Mouse (Mus musculus) left cerebral cortex, adult 18-20 months (tissue): ENCODE data around the gene Fryl. TPM values are rescaled to one million over a fixed set of nuclear protein-coding genes. Genes with fewer than 3 reads are reported as not detected.

ENCODE experiments used
- DNase-seq, 2 experiments: peaks; one replicate each; pipeline ENCODE4 v3.0.0; 2021 to 2022; ENCODE audit warnings: low spot score in 2 of 2, mixed read lengths in 1 of 2
- total RNA-seq, 2 experiments: library from RNA; stranded (reverse); gene quantifications; 2 replicates each; pipeline ENCODE4 v1.2.3; 2021

Gene Fryl
- total RNA-seq, 2 experiments from 2014 or later = 54.2 to 57.5 TPM

DNA sequence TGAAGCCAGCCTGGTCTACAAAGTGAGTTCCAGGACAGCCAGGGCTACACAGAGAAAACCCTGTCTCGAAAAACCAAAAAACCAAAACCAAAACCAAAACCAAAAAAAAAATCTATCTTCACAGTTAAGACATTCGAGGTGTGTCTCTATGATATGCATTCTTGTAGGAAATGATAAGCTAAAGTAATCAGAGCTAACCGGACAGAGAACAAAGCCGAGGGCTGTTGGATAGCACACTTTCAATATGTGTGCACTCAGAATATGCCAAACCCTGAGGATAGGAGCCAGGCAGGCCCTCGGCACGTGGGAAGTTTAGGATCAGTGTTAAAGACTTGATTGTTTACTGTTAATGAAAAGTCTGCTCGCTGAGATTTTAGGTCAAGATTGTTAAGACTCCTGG, 58.6 kb downstream of the Fryl start:
- DNase-seq = no peak

DNA sequence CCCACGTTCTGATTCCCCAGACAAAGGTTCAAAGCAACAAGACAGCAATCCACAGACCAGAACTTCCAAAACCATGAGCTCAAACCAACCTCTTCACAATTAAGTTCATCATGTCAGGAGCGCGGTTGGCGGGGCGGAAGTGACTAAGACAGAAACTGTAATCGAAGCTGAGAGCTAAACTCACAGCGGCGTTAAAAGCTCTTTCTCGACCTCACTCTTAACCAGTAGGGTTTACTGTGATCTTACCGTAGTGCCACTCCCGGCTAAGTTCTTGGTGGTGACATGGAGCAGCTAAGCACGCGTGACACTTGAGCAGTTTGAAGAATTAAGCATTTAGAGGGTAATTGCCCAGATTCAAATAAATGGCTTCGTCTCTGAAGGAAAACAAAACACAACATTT, 61.7 kb downstream of the Fryl start:
- DNase-seq = no peak

DNA sequence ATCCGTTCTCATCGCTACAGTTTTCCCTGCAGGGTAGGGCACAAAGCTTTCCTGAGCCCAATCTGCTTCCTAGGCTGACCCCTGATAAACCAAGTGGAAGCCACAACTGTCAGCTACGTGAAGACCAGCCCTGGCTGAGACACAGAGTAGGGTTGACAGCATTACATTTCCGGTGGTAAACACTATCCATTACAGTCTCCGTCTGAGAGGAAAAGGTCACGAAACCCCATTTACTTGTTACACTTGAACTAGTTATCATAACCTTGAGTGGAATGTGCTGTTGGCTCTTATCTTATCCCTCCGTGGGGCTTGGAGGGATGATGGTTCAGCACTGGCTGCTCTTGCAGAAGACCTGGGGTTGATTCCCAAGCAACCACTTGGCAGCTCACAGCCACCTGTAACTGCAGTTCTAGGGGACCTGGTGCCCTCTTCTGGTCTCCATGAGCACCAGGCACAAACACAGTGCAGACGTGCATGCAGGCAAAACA, 62.3 kb downstream of the Fryl start:
- DNase-seq = no peak

DNA sequence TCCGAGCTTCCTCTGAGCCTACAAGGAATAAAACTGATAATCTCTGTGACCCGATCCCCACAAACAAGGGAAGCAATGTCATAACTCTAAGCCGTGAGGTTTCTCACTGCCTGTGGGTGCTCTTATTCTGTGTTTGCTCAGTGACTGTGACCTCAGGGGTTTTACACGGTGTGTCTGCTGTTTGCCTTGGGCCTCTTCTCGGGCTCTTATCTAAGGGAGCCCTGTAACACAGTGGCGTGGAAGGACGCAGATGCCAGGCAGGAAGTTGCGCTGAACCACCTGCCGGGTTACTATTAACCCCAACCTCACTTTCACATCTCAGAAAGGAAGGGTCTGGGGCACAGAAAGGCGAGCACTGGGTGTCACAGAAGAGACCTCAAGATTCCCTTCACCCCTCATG, 62.8 kb downstream of the Fryl start:
- no peak for DNase-seq

DNA sequence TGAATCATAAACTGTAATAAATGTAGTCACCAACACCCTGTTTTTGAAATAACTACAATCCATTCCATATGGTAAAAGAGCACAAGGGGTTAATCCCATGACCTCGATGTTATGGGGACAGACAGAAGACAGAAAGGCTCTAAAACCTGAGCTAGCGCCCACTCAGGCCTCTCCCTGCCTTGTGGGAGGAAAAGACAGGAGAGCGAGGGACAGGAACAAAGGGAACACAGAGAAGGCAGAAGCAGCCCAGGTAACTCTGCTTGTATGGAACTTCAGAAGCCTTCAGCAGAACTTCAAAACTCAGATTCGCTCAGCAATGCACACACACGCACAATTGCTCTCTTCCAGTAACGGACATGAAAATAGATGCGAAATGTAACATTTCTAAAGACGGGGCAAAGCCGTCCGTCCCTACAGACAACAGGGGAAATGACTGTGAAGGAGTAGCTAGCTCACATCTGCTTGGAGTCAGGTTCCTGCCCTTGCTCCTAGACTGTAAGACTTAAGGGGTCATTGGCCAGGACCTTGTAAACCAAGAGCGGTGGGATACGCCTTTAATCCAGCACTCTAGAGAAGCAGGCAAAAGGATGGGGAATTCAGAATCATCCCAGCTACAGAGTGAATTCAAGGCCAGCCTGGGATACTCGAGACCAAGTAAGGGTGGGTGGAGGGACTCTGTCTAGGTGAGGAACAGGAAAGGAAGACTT, 63.4 kb downstream of the Fryl start:
- no peak for DNase-seq

DNA sequence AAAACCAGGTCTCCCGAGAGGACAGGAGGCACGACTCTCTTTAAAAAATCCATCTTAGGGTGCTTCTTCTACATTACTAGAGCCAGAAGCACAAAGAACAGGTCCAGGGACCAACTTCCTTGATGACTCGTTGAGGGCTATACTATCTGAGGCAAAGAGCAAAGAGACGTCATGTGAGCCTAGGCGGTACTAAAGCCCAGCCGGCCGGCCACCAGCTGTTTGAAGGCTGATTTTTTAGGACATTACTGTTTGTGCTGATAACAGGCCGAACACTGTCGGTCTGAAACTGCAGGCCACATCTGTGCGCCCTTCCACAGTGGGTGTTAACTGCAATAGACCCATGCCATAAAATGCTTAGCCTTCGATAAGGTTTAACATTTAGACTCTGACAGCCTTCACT, 64.7 kb downstream of the Fryl start:
- no peak for DNase-seq

DNA sequence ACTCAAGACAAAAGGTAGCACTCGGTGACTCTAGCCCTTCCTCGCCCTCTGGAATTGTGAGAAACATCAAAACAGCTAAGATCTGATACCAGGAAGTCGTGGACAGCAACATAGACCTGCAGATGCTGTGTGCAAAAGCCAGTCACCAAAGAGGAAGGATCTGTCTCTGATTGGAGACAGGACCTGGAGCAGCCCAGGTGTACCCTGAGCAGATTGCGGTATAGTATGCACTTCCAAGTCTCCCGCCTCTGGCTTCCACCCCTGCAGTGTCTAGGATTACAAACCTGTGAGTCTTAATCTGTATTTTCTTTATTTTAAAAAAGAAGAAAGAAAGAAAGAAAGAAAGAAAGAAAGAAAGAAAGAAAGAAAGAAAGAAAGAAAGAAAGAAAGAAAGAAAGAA, 66.3 kb downstream of the Fryl start:
- DNase-seq = no peak

DNA sequence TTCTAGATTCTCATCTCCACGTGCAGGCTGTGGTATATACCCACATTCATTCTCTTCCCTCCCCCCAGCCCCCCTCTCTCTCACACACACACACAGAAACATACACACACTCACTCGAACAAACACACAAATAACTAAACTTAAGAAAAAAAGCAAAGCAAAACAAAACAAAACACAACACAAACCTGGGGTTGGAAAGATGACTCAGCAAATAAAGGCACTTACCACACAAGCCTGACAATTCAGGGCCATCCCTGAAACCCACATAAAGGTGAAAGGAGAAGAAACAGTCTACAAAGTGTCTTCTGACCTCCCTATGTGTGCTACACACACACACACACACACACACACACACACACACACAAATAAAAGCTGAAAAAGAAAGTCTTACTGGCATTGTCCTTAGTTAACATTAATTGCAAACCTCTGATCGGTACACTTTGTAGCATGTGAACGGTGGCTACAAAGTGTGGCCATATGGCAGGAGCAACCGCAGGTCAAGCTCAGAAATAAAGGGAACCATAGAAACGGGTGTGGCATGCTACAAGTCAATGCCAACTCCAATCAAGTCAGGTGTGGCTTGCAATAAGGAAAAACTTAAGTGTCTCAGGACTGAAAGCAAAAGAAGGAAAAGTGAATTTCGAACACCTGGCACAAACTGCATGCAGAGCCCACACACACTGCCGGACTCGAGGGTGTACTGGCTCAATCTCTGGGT, 66.8 kb downstream of the Fryl start:
- no peak for DNase-seq

DNA sequence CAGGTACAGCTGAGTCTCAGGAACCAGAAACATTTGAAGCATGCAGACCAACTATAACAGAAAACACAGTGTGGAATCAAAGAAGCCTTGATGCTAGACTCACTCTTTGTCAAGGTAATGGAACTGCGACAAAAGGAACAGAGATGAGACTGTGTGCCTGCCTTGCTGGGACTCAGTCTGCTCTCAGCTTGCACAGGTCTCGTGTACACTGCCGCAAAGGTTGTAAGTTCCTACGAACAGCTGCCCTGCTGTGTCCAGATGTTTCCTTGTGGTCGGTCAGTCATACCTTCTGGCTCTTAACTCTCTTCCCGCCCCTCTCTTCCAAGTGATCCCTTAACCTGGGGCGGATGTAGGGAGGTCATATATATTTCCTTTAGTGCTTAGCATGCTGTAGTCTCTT, 67.8 kb downstream of the Fryl start:
- DNase-seq = no peak

DNA sequence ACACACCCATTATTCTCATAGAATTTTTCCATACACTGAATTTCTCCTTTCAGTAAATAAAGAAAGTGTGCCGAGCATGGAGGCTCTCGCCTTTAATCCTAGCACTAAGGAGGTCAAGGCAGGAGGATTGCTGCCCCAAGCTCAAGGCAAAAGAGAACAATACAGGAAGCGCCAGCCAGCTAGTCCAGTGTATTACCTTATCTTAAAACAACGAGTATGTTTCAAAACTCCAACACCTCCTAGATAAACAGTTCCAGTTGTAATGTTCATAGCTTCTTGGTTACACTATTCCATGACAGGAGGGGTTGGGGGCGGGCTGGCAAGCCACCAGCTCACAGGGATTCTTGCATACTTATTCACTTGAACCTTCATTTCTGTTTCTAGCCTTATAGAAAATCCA, 68.3 kb downstream of the Fryl start:
- DNase-seq = no peak

DNA sequence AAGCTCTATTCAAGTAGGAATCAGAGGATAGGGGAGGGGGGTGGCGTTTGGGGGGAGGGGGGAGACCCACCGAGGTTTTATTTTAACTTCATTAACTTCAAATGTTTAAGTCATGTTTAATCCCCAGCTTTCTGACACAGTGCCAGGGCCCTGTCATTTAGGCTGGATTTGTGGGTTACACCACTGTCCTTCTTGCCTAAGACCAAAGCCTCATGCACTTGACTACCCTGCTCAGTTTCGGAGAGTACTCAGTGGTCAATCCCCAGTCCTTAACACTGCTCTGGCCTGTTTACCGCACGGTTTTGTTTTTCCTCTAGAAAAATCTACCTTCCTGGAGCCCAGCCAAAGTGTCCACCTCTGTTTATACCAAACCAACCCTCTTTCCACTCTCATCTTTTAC, 69.5 kb downstream of the Fryl start:
- no peak for DNase-seq

DNA sequence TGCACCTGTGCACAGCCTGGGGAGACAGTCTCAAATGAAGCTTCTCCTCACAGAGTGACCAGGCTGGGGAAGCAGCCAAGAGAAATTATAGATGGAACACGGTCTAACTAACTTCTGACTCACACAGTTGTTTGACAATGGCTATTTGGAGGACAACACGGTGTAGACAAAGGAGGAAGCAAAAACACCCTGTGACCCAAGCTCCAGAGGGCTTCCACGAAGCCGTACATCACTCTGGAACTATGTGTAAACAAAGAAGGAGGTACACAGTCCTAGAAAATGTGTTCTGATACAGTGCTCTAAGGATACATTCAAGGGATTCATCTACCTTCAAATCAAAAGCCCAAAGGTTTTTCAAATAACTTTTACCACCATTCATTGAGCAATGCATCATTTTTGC, 71.0 kb downstream of the Fryl start:
- DNase-seq = no peak

DNA sequence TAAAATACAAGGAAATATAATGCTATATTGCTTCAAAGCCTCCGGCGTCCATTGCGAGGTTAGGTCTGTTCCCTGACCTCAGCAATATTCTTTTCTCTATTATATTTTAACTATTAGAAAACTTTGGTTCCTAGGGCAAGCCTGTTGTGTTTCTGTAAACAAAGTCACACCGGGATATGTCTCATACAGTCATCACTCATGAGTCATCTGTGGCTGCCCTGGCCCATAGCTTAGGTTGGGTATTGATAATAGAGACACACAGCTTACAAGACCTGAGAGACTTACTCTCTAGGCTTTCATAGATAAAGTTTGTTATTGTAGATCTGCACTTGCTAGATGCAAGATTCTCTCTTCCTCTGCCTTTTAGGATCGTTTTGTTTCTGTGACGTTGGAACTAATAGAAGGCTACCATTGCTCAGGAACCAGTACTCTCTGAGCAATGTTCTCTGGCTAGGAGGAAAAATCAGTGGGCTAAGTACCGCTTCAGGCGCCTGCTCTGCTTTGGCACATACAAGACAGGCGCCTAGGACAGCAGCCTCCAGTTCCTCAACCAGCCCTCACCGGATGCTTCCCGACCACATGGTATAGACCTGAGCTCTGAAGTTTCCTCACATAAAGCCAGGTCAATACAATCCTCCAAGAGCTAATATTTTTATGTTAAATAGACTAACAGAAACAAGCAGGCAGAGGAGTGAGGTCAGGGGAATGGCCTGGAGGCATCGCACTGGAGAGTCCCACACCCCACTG, 73.5 kb downstream of the Fryl start:
- DNase-seq = no peak

DNA sequence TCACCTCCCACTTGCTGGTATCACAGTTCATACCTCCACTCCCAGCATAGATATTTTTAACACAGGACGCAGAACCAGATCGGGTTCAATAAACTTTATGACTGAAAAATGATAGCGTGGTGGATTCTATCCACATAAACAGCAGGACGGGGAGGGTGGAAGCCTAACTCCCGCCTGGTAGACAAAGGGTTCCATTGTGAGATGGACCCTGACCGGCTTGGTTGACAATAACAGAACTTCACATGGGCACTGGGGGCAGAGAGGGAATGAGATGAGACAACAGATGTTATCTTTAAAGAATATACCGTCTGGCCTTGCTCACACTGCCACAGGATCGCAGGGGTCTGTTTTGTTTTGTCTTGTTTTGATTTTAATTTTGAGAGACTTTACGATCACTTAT, 74.2 kb downstream of the Fryl start:
- no peak for DNase-seq

DNA sequence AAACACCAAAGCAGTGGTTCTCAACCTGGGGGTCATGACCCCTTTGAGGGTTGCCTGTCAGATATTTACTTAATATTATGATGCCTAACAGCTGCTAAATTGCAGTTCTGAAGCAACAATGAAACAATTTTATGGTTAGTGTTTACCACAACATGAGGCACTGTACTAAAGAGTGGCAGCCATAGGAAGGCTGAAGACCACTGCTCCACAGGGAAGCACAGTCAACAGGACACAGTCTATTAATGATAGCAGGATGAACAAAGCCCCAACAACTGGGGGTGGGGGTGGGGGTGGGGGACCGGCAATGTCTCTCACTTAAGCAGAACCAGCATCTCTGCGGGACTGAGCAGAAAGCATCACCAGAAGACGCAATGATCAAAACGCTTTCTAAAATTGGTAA, 80.1 kb downstream of the Fryl start:
- no peak for DNase-seq

DNA sequence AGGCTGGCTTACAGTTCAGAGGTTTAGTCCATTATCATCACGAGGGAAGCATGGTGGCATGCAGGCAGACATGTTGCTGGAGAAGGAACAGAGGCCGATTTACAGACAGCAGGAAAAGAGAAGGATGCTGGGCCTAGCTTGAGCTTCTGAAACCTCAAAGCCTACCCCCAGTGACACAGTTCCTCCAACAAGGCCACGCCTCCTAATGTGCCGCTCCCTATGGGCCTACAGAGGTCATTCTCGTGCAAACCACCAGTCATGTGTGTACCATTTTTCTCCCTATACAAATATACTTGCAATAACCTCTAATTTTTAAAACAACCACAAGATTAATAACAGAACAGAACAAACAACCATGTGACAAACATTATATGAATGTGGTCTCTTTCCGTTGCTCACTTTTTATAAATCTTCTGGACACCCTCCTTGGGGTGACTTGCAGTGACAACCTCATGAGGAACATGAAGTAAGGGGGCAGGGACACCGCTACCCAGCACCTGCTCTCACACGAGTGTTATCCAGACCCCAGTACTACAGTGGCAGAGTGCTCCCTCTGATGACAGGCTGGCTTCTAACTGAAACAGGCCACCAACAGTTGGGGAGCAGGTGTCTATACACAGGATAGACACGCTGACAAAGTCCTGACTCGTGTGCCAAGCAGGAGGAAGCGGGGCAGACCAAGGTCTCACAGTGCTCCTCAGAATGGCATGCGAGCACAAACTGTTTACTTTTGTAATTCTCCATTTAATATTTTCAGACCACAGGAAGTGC, 80.9 kb downstream of the Fryl start:
- no peak for DNase-seq

DNA sequence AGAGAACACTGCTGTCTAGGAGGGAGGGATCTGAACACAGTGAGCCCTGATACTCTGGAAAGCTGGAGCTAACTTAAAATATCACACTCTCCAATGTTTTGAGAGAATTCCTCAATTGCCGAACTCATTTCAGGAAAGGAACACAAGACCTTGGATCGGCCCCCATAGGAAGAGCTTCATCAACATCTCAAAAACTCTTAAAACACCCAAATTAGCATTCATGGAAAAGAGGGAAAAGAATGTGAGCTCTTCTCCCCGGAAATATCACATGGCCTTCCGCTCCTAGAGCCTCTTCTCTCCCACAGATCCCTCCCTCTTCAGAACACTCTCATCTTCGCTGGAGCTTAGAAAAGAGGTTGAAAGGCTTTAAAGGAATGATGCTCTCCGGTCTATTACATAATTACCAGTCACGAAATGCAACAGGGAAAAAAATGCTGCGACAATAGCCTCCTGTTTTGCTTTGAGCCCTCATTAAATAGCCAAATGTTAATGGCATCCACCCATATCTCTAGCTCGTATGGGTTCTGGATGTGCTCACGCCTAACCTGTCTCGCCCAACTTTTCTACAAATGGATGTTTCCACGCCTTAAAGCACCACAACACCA, 84.4 kb downstream of the Fryl start:
- DNase-seq = no peak

DNA sequence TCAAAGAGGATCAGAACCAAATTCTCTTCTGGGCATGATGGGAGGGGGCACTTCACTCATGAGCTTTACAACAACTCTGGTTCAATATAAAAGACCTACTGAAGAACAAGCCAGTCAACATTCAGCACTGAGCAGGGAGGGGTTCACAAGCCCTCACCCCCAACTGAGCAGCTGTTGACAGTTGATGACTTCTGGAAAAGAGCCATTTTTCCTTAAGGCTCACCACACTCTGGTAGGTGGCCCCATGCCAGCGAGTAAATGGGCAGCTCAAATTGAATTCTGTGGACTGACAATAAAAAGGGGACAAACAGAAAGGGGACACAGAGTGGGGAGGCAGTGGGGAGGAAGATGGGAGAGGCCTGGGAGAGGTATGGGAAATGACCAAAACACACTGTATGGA, 85.2 kb downstream of the Fryl start:
- DNase-seq = no peak

DNA sequence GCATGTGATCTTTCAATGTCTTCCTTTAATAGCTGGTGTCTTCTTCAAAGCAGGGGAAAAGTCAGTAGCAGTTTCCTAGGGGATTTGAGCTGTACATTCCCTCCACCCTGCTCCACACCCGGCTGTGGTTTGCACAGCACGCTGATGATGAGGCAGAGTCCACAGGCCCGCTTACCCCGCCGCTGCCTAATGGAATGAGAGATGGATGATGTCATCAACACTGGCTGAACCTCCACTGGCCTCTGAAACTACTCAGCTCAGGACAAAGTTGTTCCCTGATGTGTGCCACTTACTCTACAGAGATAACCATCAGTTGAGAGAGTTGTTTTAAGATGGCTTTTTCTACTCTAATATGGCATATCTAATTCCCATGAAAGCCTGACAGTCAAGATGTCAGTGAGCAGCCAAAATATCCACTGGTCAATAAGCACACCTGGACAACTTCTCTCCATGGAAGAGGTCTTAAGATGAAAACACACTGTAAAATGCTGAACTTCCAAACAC, 87.6 kb downstream of the Fryl start:
- no peak for DNase-seq

DNA sequence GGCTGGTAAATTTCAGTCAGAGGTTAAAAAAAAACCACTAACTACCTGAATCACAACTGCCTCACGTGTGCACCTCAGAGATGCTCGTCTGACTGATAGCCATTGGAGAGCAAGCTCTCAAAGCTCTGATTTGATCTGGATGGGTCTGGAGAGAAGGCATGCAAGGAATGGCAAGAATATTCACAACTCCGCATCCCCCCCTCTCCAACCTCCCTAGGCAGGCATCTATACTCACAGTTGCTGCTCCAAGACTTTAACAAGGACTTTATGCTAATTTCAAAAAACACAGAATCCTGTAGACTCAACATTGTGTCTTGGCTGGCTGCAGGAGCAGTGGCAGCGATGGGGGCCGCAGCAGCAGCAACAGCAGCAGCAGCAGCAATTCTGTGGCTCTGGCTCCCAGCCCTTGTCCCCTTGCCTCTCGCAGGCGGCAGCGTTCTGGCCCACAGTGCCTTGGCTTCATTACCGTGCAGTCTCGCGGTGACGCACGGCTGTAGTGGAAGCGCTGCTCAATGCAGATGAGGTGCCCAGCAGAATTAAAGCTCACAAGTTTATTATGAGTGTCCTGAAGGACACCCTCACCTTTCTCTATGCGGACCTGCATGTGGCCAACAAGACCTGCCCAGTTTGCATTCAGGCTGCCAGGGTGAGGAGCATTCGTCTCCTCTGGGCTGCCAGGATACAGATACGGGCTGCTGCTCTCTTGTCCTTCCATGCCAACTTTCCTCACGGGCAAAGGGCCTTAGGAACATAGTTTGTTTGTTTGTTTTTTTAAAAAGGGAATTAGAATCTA, 88.2 kb downstream of the Fryl start:
- peak; percentile 44 to 58 for DNase-seq
